Mouse (Mus musculus) heart, embryonic 14.5 days (tissue): ENCODE results near the gene Bin2. TPM values are rescaled to one million over a fixed set of nuclear protein-coding genes. Genes with fewer than 3 reads are reported as not detected.

Experiments used
- ATAC-seq: fragments of 200-750 bp; cut with Nextera tagmentation; 2 replicates; pipeline ENCODE4 v1.8.0; 2017; ENCODE audit warnings: low read depth, moderate TSS enrichment; ENCODE audit not compliant: insufficient number of reproducible peaks, insufficient read depth, low FRiP score
- H3K27ac ChIP-seq, 2 experiments: fragments of 200-500 bp in 1 of 2; fragments of 300-500 bp in 1 of 2; sonication (generic) in 1 of 2; replicated peaks in 1 of 2; 2 replicates each; pipeline ENCODE4 v1.5.1; 2012 to 2014; ENCODE audit warnings: low read depth in 2 of 2, low read length in 2 of 2, control low read depth in 1 of 2, mild to moderate bottlenecking in 1 of 2, mixed read lengths in 1 of 2; ENCODE audit not compliant: control insufficient read depth in 1 of 2, insufficient read depth in 1 of 2
- H3K27me3 ChIP-seq: fragments of 300-500 bp; sonication (generic); 2 replicates; pipeline ENCODE4 v1.6.1; 2014; ENCODE audit warnings: mild to moderate bottlenecking, low read length, control low read depth; ENCODE audit not compliant: control insufficient read depth, insufficient read depth
- H3K36me3 ChIP-seq: fragments of 300-500 bp; sonication (generic); 2 replicates; pipeline ENCODE4 v1.6.1; 2014; ENCODE audit warnings: mild to moderate bottlenecking, control low read depth, low read length, mixed read lengths; ENCODE audit not compliant: control insufficient read depth, insufficient read depth
- H3K4me1 ChIP-seq, 2 experiments: fragments of 200-500 bp in 1 of 2; fragments of 300-500 bp in 1 of 2; sonication (generic) in 1 of 2; 2 replicates each; pipeline ENCODE4 v1.6.1; 2012 to 2014; ENCODE audit warnings: low read length in 2 of 2, control low read depth in 1 of 2, mixed read lengths in 1 of 2; ENCODE audit not compliant: control insufficient read depth in 2 of 2, insufficient read depth in 2 of 2
- H3K4me2 ChIP-seq: fragments of 300-500 bp; sonication (generic); 2 replicates; pipeline ENCODE4 v1.6.1; 2014; ENCODE audit warnings: mild to moderate bottlenecking, low read length
- H3K4me3 ChIP-seq, 2 experiments: fragments of 200-500 bp in 1 of 2; fragments of 300-500 bp in 1 of 2; sonication (generic) in 1 of 2; 2 replicates each; pipeline ENCODE4 v1.5.1; 2012 to 2014; ENCODE audit warnings: low read length in 2 of 2, mild to moderate bottlenecking in 2 of 2, control low read depth in 1 of 2, low read depth in 1 of 2, moderate library complexity in 1 of 2; ENCODE audit not compliant: control insufficient read depth in 1 of 2, insufficient read depth in 1 of 2
- H3K9ac ChIP-seq: fragments of 300-500 bp; sonication (generic); 2 replicates; pipeline ENCODE4 v1.6.1; 2014; ENCODE audit warnings: mild to moderate bottlenecking, low read length
- H3K9me3 ChIP-seq: fragments of 300-500 bp; sonication (generic); 2 replicates; pipeline ENCODE4 v1.6.1; 2016; ENCODE audit warnings: low read length, control low read depth; ENCODE audit not compliant: control insufficient read depth
- WGBS: fragments of 180-500 bp; shearing (Covaris S2); extraction: QIAGEN DNeasy Blood & Tissue Kit; methylation state at CpG from one replicate; pipeline ENCODE4 v1.1.7; 2014; 5-methylcytosine and 5-hydroxymethylcytosine counted together
- polyA plus RNA-seq: library from polyadenylated mRNA; unstranded; fragments of >200 nt; fragmentation: Nextera tagmentation; extraction: Ambion mirVana; gene quantifications from 2 replicates; pipeline ENCODE4 v1.2.1, GENCODE M21; 2014

The Bin2 gene
- polyA plus RNA-seq, 1 experiment from 2014 or later = 2.8 TPM

- no peak overlapping the region for H3K27ac ChIP-seq
- 85% methylated on average over 9 of the region's 9 CpGs for WGBS
These were observed 25.1 kb upstream of the Bin2 start for GRCm38 (mm10) chr15:100694406-100694805.

GRCm38 (mm10) chr15:100691990-100692389 is 22.6 kb upstream of the Bin2 start:
- WGBS = 18% methylated on average over 3 of the region's 3 CpGs
- Histone ChIP-seq H3K9me3 (peaks cover 12% of the 10 kb centered on the region), H3K4me3 (no peak overlapping the region), H3K4me2 (no peak overlapping the region), H3K9ac (no peak overlapping the region), H3K27ac (no peak overlapping the region), H3K27me3 (no peaks in the 10 kb centered on the region; the same call in 1 of the 2 replicates), H3K36me3 (no peaks in the 10 kb centered on the region), H3K4me1 (peaks cover 5 to 8% of the 10 kb centered on the region in 2 experiments; a peak in 2 of 4 replicates)
- ATAC-seq = no peak

More at GRCm38 (mm10) chr15:100694406-100694805, 25.1 kb upstream of the Bin2 start:
- no peaks in the 10 kb centered on the region for H3K36me3 ChIP-seq
- ATAC-seq = no peak
- no peaks in the 10 kb centered on the region; the same call in none of the 2 replicates for H3K27me3 ChIP-seq
- peaks cover 12% of the 10 kb centered on the region for H3K9me3 ChIP-seq
- H3K9ac ChIP-seq = no peak overlapping the region
- H3K4me1 ChIP-seq = peaks cover 0 to 4% of the 10 kb centered on the region in 2 experiments; a peak in 2 of 4 replicates
- no peak overlapping the region for H3K4me3 ChIP-seq
- no peak overlapping the region for H3K4me2 ChIP-seq

- no peak for ATAC-seq
- Histone ChIP-seq H3K27me3 (no peaks in the 10 kb centered on the region), H3K4me3 (no peak within 1 kb of the TSS), H3K36me3 (no peaks in the 10 kb centered on the region), H3K27ac (no peak within 1 kb of the TSS), H3K9ac (no peak within 1 kb of the TSS), H3K9me3 (peaks cover 12% of the 10 kb centered on the region), H3K4me1 (peaks cover 8 to 12% of the 10 kb centered on the region in 2 experiments; a peak in 2 of 4 replicates), H3K4me2 (0 out of 2 replicates have a peak within 1 kb of the TSS, but pooled peaks have one; percentile 24)
- WGBS = 64% methylated on average over 8 of the region's 8 CpGs
These were observed 18.1 kb upstream of the Bin2 start, which contains the start of gene Cela1 for GRCm38 (mm10) chr15:100687430-100687971. TSS of gene Cela1 (minus strand) at chr15:100687921.

GRCm38 (mm10) chr15:100686989-100687388 is 17.6 kb upstream of the Bin2 start:
- Histone ChIP-seq H3K4me2 (0 out of 2 replicates have a peak overlapping the region, but pooled peaks have one; percentile 24), H3K4me1 (peaks cover 8 to 12% of the 10 kb centered on the region in 2 experiments; a peak in 2 of 4 replicates), H3K27me3 (no peaks in the 10 kb centered on the region), H3K36me3 (no peaks in the 10 kb centered on the region), H3K9me3 (peaks cover 12% of the 10 kb centered on the region), H3K4me3 (no peak overlapping the region), H3K27ac (no peak overlapping the region), H3K9ac (no peak overlapping the region)
- no peak for ATAC-seq
- 30% methylated on average over 12 of the region's 12 CpGs for WGBS

GRCm38 (mm10) chr15:100686434-100686833 is 17.1 kb upstream of the Bin2 start:
- H3K36me3 ChIP-seq = no peaks in the 10 kb centered on the region
- H3K4me2 ChIP-seq = no peak overlapping the region
- H3K9ac ChIP-seq = no peak overlapping the region
- H3K27ac ChIP-seq = no peak overlapping the region
- 83% methylated on average over 6 of the region's 6 CpGs for WGBS
- H3K27me3 ChIP-seq = no peaks in the 10 kb centered on the region
- H3K4me1 ChIP-seq = peaks cover 8% of the 10 kb centered on the region in 2 experiments; a peak in 2 of 4 replicates
- no peak for ATAC-seq
- peaks cover 12% of the 10 kb centered on the region for H3K9me3 ChIP-seq
- no peak overlapping the region for H3K4me3 ChIP-seq

GRCm38 (mm10) chr15:100685849-100686248 is 16.5 kb upstream of the Bin2 start:
- 72% methylated on average over 8 of the region's 8 CpGs for WGBS
- Histone ChIP-seq H3K4me3 (no peak overlapping the region), H3K27me3 (no peaks in the 10 kb centered on the region), H3K4me2 (no peak overlapping the region), H3K27ac (no peak overlapping the region), H3K36me3 (no peaks in the 10 kb centered on the region), H3K4me1 (peaks cover 8% of the 10 kb centered on the region in 2 experiments; a peak in 2 of 4 replicates), H3K9ac (no peak overlapping the region), H3K9me3 (peaks cover 10% of the 10 kb centered on the region)
- ATAC-seq = no peak

- 19% methylated on average over 13 of the region's 13 CpGs for WGBS
- no peak overlapping the region for H3K4me2 ChIP-seq
These were observed 15.9 kb upstream of the Bin2 start for GRCm38 (mm10) chr15:100685255-100685654.

More at GRCm38 (mm10) chr15:100685255-100685654, 15.9 kb upstream of the Bin2 start:
- Histone ChIP-seq H3K27ac (no peak overlapping the region), H3K9ac (no peak overlapping the region), H3K27me3 (no peaks in the 10 kb centered on the region), H3K9me3 (peaks cover 4% of the 10 kb centered on the region), H3K4me3 (no peak overlapping the region), H3K4me1 (peaks cover 8% of the 10 kb centered on the region in 2 experiments; a peak in 2 of 4 replicates), H3K36me3 (no peaks in the 10 kb centered on the region)
- ATAC-seq = no peak
